Mouse (Mus musculus) heart, adult 2 months (tissue): Measurements from ENCODE around the gene Smurf1. TPM values are rescaled to one million over a fixed set of nuclear protein-coding genes. Genes with fewer than 3 reads are reported as not detected.

Source experiments
- DNase-seq, 2 experiments: peaks; one replicate each; pipeline ENCODE4 v3.0.0; 2021
- H3K27ac ChIP-seq: fragments of 200-600 bp; 2 replicates; pipeline ENCODE4 v1.8.1; 2022
- H3K27me3 ChIP-seq: fragments of 200-500 bp; 2 replicates; pipeline ENCODE4 v1.6.1; 2012; ENCODE audit warnings: mild to moderate bottlenecking, low read length, inconsistent platforms, mixed read lengths; ENCODE audit not compliant: control insufficient read depth, insufficient read depth
- H3K36me3 ChIP-seq: fragments of 200-500 bp; 2 replicates; pipeline ENCODE4 v1.6.1; 2012; ENCODE audit warnings: low read length, inconsistent platforms; ENCODE audit not compliant: control insufficient read depth, insufficient read depth
- H3K4me1 ChIP-seq: fragments of 200-500 bp; 2 replicates; pipeline ENCODE4 v1.6.1; 2011; ENCODE audit warnings: low read length; ENCODE audit not compliant: control insufficient read depth, insufficient read depth
- H3K4me3 ChIP-seq: fragments of 200-600 bp; 2 replicates; pipeline ENCODE4 v1.8.1; 2022
- H3K79me2 ChIP-seq: fragments of 200-500 bp; replicated peaks from 2 replicates; pipeline ENCODE4 v1.6.1; 2012; ENCODE audit warnings: mild to moderate bottlenecking, inconsistent platforms, low read length, moderate library complexity, mixed read lengths; ENCODE audit not compliant: control insufficient read depth, insufficient read depth
- H3K9ac ChIP-seq: fragments of 200-500 bp; 2 replicates; pipeline ENCODE4 v1.6.1; 2012; ENCODE audit warnings: low read depth, mild to moderate bottlenecking, control low read depth, inconsistent platforms, low read length, mixed read lengths
- CTCF ChIP-seq: fragments of 200-600 bp; IDR thresholded peaks from 2 replicates; pipeline ENCODE4 v1.8.1; 2022; ENCODE audit warnings: antibody characterized with exemption, mild to moderate bottlenecking, moderate library complexity
- EP300 ChIP-seq: fragments of 200-500 bp; IDR thresholded peaks from 2 replicates; pipeline ENCODE4 v1.6.1; 2011; ENCODE audit warnings: low read depth, low read length, control low read depth; ENCODE audit not compliant: insufficient read depth
- POLR2A ChIP-seq: fragments of 200-500 bp; IDR thresholded peaks from 2 replicates; pipeline ENCODE4 v1.6.1; 2011; ENCODE audit warnings: mild to moderate bottlenecking, low read depth, low read length, control low read depth; ENCODE audit not compliant: insufficient read depth
- WGBS: fragments of 180-500 bp; shearing (Covaris S2); methylation state at CpG from one replicate; pipeline ENCODE4 v1.1.7; 2018; 5-methylcytosine and 5-hydroxymethylcytosine counted together
- intact Hi-C: fragments of 180-260 bp; cut with DNase I; formaldehyde crosslinking; loops from one replicate; pipeline ENCODE4 v1.15.1; 2025
- long read RNA-seq: library from polyadenylated mRNA; stranded (forward); transcript quantifications from one replicate; pipeline ENCODE4 v2.0.0, GENCODE M21; 2021
- polyA plus RNA-seq: library from polyadenylated mRNA; depleted of rRNA; stranded (reverse); fragments of >200 nt; gene quantifications from 2 replicates; pipeline ENCODE4 v1.2.3, GENCODE M21; 2012; rRNA removed
- total RNA-seq, 2 experiments: library from RNA; stranded (reverse); gene quantifications; 2 replicates each; pipeline ENCODE4 v1.2.3; 2021

Smurf1 gene
- 10 to 100 TPM; 26.6 to 27.0 TPM for total RNA-seq
- 23.1 and 26.2 TPM in 2 replicates for polyA plus RNA-seq
- long read RNA-seq, full-length matches to known transcripts, result 24 of 30 reads
- long read RNA-seq, partial matches to known transcripts, result 3 of 30 reads
- long read RNA-seq, other reads (novel, unspliced or antisense), result 3 of 30 reads

GRCm38 (mm10) chr5:144965639-144966351 is at the start of gene Smurf1:
Smurf1 (minus strand) TSS chr5:144965847.
- WGBS, result 4% methylated on average over 87 of the region's 89 CpGs
- intact Hi-C loops, result loop anchor here (2.0 to 5.0 kb wide), 4 partner anchors 17 to 88 kb away; no protein-coding TSS in a partner anchor

GRCm38 (mm10) chr5:145014278-145014677 is 48.6 kb upstream of the Smurf1 start:
- no peaks in the 10 kb centered on the region for H3K36me3 ChIP-seq
- no peaks in the 10 kb centered on the region for H3K4me1 ChIP-seq
- WGBS, result 80% methylated on average over 1 of the region's 1 CpGs
- no peaks in the 10 kb centered on the region for H3K27me3 ChIP-seq
- H3K9ac ChIP-seq, result no peak overlapping the region
- no peak for DNase-seq
- no peaks in the 10 kb centered on the region for H3K79me2 ChIP-seq
- H3K4me3 ChIP-seq, result no peak overlapping the region
- no peak overlapping the region for H3K27ac ChIP-seq
- TF ChIP-seq CTCF, result no peak
- no peak for TF ChIP-seq POLR2A
- TF ChIP-seq EP300, result no peak
- intact Hi-C loops, result no loop called here

More at GRCm38 (mm10) chr5:144965639-144966351, at the start of gene Smurf1:
- no peaks in the 10 kb centered on the region for H3K27me3 ChIP-seq
- TF ChIP-seq POLR2A (peak; percentile 80), EP300 (no peak), CTCF (no peak)
- DNase-seq, result peak; percentile 90 to 93
- peaks cover 2% of the 10 kb centered on the region; the same call in 1 of the 2 replicates for H3K36me3 ChIP-seq
- peaks cover 1% of the 10 kb centered on the region for H3K79me2 ChIP-seq
- peak within 1 kb of the TSS; percentile 89 for H3K4me3 ChIP-seq
- peak within 1 kb of the TSS; percentile 88 for H3K27ac ChIP-seq
- H3K4me1 ChIP-seq, result peaks cover 13% of the 10 kb centered on the region
- H3K9ac ChIP-seq, result peak within 1 kb of the TSS; percentile 93

- Histone ChIP-seq H3K27me3 (no peaks in the 10 kb centered on the region), H3K9ac (no peak overlapping the region), H3K36me3 (no peaks in the 10 kb centered on the region), H3K79me2 (no peaks in the 10 kb centered on the region), H3K4me1 (no peaks in the 10 kb centered on the region), H3K4me3 (no peak overlapping the region), H3K27ac (no peak overlapping the region)
- no peak for TF ChIP-seq CTCF
- TF ChIP-seq POLR2A, result no peak
- TF ChIP-seq EP300, result no peak
- no peak for DNase-seq
- WGBS, result 89% methylated on average over 15 of the region's 15 CpGs
- intact Hi-C loops, result no loop called here
Observed at GRCm38 (mm10) chr5:145008878-145009659, 43.4 kb upstream of the Smurf1 start.

- Histone ChIP-seq H3K36me3 (no peaks in the 10 kb centered on the region), H3K27ac (no peak overlapping the region), H3K79me2 (no peaks in the 10 kb centered on the region), H3K9ac (no peak overlapping the region), H3K4me3 (no peak overlapping the region), H3K4me1 (no peaks in the 10 kb centered on the region), H3K27me3 (no peaks in the 10 kb centered on the region)
- TF ChIP-seq CTCF, result no peak
- TF ChIP-seq POLR2A, result no peak
- no peak for TF ChIP-seq EP300
- DNase-seq, result no peak
- 78% methylated on average over 6 of the region's 6 CpGs for WGBS
- intact Hi-C loops, result no loop called here
Observed at GRCm38 (mm10) chr5:145005596-145005995, 39.9 kb upstream of the Smurf1 start.

DNA sequence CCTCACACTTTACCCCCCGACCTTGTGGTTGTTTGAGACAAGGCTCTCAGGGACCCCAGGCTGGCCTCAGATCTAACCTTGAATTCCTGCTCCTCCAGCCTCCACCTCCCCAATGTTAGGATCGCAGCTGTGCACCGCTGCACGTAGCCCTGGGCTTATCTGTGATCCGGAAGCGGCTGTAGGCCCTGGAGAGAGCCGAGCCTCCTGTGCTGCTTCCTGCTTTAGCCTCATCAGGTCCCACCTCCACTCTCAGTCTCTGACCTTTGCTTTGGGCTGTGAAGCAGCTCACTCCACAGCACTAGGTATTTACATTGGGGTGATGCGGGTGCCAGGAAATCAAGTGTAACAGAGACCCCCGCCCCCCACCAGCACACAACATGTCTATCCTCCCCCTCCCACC is 38.8 kb upstream of the Smurf1 start:
- Histone ChIP-seq H3K36me3 (no peaks in the 10 kb centered on the region), H3K79me2 (no peaks in the 10 kb centered on the region), H3K27me3 (no peaks in the 10 kb centered on the region), H3K4me3 (no peak overlapping the region), H3K9ac (no peak overlapping the region), H3K27ac (no peak overlapping the region), H3K4me1 (no peaks in the 10 kb centered on the region)
- no peak for DNase-seq
- TF ChIP-seq EP300, result no peak
- TF ChIP-seq CTCF, result no peak
- TF ChIP-seq POLR2A, result no peak
- intact Hi-C loops, result no loop called here
- WGBS, result 45% methylated on average over 9 of the region's 9 CpGs

DNA sequence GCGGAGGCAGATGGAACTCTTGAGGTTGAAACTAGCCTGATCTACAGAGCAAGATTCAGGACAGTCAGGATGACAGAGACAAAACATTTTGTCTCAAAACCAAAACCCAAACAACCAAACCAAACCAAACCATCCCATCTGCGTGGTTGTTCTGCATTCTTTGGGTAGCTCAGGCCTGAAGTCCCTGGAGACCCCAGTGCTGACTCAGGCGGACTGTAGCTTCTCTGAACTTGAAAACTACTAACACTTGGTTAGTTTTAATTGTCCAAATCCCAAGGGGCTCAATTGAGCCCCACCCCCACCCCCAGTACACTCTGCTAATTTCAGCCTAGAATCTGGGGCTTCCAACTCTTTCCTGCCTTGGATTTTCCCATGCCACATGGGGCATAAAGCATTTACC is 37.7 kb upstream of the Smurf1 start:
- no peak overlapping the region for H3K9ac ChIP-seq
- no peaks in the 10 kb centered on the region for H3K79me2 ChIP-seq
- H3K4me3 ChIP-seq, result no peak overlapping the region
- DNase-seq, result no peak
- H3K27ac ChIP-seq, result no peak overlapping the region
- no peak for TF ChIP-seq CTCF
- no peak for TF ChIP-seq EP300
- no peak for TF ChIP-seq POLR2A
- no peaks in the 10 kb centered on the region for H3K27me3 ChIP-seq
- 84% methylated on average over 3 of the region's 3 CpGs for WGBS
- no peaks in the 10 kb centered on the region for H3K36me3 ChIP-seq
- intact Hi-C loops, result no loop called here
- H3K4me1 ChIP-seq, result no peaks in the 10 kb centered on the region
